Mouse (Mus musculus): ENCODE measurements at regions not wholly inside any gene's neighbourhood (a gene's known extent, or its start where the extent isn't known, plus 50 kb on each side); places are given as distances from the start of the nearest gene placed in this dataset.

DNA sequence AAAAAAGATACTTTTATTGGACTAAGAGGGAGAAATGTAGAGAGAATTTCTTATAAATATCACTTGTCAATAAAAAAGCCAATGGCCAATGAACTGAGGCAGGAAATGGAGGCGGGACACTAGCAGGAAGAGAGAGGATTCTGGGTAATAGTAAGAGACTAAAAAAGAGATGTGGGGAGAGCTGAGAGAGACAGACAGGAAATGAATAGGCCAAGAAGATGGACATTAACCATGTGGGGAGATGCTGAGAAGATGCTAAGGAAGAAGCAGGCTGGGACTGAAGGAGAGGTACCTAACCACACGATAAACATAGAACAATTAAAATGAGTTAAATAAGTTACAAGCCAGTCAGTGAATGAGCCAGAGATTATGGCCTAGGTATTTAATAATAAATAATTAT is 181.0 kb upstream of the Nfe2l3 start:
- ATAC-seq (replicated peaks; ENCODE audit: poor library complexity, severe bottlenecking): no peak

DNA sequence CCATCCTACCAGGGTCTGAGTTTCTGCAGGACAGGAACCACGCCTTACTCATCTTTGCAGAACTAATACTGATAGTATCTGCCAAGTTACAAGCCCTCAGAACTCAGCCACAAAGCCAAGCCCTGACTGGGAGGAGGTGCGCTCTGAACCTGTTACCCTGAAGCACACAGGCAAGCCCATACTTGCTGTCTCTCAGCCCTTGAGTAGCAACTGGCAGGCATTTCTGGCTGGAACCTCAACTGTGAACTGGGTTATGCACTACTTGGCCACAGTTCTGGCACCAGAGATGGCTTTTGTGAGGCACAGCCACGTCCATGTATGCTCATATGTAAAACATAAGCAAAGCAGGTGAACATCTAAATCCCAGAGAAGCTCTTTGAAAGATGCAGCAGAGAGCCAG is 179.7 kb upstream of the Nfe2l3 start:
- no peak for ATAC-seq (replicated peaks; ENCODE audit: poor library complexity, severe bottlenecking)

DNA sequence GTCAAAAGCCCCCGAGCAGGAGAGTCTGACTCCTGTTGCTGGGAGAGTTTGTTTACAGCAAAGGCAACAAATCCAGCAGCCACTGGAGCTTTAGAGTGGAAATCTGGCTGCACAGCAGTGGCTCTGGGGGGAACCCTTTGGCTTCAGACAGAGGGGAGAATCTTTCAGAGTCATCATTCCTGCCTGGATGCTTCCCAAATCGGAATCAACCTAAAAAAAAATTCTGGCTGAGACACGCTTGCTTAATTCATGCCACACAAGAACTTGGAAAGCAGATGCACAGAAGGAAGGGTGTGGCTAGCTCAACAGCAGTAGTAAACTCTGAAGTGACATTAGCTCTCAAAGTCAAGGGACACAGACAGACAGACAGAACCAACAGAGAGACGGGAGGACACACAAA is 175.8 kb upstream of the Nfe2l3 start:
- ATAC-seq (replicated peaks; ENCODE audit: poor library complexity, severe bottlenecking): no peak

DNA sequence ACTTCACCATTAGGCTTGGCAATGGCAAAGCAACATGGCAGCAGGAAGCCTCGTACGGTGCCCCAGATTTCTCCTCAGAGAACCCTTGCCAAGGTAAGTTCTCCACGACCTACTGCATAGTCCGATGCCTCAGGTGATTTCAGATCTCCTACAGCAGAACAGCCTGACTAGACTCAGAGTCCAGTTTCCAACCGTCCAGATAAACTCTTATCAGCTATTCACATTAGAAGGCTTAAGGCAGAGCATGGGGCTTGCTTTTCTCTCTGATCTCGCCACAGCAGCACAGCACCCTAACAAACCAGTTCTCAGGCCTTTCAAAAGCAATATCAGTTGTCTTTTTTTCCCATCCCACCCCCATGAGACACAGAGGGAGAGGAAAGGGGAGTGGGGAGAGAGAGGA is 174.9 kb upstream of the Nfe2l3 start:
- ATAC-seq (replicated peaks; ENCODE audit: poor library complexity, severe bottlenecking): no peak

DNA sequence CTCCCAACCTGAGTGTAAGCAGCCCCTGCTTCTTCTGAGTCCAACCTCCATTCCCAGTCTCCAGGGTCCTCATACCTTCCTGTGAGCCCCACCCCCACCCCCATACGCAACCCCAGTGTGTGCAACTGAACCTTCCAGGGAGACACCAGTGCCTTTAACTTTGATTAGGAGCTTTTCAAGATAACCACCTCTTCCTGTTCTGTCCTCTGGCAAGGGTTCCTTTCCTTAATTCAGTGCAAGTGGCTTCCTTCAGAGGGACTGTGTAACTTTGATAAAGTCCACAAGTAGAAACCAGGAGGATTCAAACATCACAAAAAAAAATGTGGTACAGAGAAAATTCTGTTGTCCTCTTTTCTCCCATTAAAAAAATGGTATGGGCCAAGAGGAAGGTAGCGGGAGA is 174.2 kb upstream of the Nfe2l3 start:
- ATAC-seq (replicated peaks; ENCODE audit: poor library complexity, severe bottlenecking): no peak

DNA sequence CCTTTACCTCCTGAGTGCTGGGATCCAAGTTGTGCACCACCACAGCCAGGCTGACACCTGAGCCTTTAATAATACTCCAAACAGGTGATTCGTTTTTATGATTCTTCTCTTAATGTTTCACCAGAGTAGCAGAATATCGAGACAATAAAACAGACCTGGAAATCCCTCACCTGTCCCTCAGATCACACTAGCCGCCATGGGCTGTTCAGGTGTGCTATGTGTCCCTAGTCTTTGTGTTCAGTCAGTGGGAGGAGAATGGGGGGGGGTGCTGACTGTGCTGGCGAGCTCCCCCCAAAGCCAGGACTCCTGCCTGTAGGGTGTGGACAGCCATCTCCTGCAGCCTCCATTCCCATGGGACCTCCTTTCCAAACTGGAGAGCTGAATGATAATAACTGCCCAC is 168.9 kb upstream of the Nfe2l3 start:
- no peak for ATAC-seq (replicated peaks; ENCODE audit: poor library complexity, severe bottlenecking)

DNA sequence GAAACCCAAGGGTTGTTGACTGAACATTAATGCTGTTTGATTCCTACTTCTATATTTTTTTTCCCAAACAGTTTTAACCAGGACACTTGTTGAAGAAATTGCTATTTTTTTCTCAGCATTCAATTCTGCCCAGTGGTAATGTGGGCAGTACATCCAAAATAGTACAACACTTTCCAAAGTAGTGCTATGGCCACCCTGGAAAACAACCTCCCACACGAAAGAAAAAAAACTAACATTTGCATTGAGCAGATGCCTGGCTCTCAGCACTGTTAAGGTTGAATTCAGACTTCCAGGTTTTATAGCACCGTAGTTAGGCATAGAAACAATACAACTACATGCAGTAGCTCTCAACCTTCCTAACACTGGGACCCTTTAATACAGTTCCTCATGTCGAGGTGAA is 167.1 kb upstream of the Nfe2l3 start:
- no peak for ATAC-seq (replicated peaks; ENCODE audit: poor library complexity, severe bottlenecking)

DNA sequence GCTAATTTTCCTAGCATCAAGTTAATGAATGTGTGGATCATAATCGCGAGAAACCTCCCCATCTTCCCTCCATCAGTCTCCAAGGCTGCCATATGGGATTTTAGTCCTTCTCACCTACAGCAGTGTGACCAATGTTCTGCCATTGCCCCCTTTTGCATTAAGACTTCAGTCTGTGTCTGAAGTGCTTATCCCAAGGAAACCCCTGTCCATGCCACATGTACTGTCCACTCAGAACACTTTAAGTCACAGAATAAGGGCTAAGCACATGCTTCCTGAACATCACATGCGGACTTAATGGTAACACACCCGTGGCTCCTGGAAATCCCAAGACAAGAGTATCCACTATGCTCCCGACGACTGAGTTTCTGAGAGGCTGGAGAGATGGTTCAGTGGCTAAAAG is 165.7 kb upstream of the Nfe2l3 start:
- no peak for ATAC-seq (replicated peaks; ENCODE audit: poor library complexity, severe bottlenecking)

DNA sequence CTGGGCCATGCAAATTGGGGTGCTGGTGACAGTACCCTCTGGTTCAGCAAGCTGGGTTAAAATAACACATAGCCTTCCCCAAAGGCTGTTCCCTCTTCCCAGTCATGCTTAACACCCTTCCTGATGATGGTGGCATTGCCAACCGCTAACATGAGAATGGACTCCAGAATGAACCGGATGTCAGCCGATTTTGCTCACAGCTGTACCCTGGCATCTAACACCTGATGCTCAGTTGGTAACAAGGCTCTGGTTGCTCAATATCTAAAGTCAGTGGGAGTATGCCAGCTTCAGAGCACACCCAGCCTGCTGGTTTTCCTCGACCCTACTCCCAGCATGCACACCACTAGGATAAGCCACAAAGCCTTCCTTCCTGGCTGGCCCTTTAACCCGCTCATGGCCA is 164.6 kb upstream of the Nfe2l3 start:
- ATAC-seq (replicated peaks; ENCODE audit: poor library complexity, severe bottlenecking): no peak

DNA sequence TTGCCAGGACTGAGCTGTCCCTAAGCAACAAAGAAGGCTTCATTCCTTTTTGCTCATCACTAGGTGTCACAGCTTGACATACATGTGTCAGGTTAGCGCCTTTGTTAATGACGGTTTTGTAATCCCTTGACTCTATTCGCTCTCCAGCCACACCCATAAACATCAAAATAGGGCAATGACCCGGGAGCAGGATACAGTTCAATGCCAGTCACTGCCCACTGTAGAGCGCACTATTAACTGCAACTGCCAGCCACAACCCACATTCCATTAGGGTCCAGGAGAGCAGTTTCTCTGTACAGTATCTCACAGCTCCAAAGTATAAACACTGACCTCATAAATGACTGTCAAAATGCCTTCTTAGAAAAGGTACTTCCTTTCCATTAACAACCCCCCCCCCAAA is 163.5 kb upstream of the Nfe2l3 start:
- ATAC-seq (replicated peaks; ENCODE audit: poor library complexity, severe bottlenecking): no peak

DNA sequence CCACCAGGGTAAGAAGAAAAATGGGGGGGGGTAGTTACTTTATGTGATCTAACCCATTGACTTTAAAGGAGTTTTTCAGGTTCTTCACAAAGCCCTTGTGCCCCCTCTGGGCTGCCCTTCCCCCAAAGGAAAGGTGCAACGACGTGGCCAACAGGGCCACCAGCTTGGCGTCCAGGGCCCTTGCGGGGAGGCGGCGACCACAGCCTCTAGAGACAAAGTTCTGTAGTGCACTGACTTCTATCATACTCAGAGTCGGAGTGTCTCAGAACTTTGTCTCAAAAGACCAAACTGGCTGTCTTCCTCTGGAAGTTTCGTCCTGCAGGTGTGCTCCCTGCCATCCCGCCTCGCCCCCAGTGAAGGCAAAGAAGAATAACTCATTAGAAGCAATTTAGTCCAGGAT is 162.9 kb upstream of the Nfe2l3 start:
- no peak for ATAC-seq (replicated peaks; ENCODE audit: poor library complexity, severe bottlenecking)

DNA sequence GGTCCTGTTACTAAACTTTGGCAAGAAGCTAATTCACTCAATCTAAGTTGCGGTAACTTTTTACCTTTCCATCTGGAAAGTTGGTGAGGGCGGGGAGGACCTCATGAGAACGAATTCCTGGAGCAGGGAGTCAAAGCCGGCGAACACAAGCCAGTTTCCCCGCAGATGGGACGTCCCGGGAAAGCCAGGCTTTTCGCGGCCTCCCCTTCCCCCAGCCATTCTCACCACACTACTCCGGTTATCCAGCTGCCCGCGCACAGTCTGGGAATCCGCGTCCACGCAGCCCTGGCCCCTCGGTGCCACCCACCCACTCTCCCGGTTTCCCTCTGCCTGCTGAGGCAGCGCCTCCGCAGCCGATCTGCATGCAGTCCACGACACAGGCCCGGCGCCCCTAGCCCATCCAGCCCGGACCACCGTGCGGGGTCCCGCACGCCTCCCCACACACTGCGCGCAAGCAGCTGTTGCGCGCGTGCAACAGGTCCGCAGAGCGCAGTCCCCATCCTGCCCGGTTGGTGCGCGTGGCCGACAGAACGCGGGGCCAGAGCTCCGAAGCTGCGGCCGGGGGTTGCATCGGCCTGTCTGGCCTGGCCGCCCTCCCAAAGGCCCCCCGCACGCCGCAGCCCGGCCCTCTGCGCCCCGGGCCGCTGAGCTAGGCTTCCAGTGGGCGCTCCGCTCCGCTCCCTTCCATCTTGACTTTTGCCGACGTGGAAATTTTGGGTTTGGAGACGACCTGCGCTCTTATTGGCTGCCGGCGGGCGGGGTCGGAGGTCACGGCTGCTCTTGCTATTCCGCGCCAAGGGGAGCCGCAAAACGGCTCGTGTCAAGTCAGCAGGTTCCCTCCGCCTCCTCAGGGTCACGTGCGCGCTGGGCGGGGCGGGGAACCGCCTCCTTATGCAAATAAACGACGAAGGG is 162.0 kb upstream of the Nfe2l3 start:
- ATAC-seq (replicated peaks; ENCODE audit: poor library complexity, severe bottlenecking): peak; percentile 93

DNA sequence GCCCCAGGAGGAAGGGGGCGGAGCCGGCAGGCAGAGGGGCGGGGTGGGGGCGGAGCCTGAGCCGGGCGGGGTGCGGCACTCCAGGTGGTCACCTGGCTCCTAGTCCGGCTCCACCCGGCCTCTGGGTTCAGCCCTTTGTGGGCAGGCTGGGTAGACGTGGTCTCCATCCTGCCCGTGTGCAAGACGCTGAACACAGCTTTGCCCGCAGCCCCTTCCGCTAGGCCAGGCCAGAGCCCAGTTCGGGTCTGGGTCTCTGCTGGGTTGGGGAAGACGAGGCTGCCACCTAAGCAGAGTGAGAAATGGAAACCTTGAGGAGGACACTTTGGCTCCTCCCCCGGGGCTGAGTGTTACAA is 161.4 kb upstream of the Nfe2l3 start:
- no peak for ATAC-seq (replicated peaks; ENCODE audit: poor library complexity, severe bottlenecking)

DNA sequence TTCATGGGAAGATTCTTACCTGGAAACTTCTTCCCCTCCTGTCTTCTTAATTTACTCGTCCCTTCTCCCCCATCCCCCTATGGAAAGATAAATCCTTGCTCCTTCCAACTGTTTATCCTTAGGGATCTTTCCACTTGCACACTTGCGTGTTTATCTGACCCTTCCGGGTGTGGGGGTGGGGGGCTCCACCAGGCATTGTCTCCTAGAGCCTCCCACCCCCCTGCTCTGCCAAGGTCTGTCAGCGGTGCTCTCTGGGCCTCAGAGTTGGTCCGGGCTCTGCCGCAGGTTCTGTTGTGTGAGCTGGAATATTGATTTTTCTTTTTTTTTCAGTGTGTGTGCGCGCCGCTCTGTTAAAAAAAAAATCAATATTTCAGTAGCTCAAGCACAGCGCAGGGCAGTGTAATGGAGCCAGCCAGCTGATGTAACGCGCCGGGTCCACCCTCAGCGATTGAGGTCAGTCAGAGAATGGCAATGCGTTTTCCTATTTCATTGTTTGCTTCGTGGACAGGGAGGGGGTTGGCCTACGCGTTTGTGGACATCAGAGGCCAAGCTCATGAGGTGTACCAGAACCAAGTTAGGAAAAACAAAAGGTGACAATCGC is 160.2 kb upstream of the Nfe2l3 start:
- no peak for ATAC-seq (replicated peaks; ENCODE audit: poor library complexity, severe bottlenecking)

DNA sequence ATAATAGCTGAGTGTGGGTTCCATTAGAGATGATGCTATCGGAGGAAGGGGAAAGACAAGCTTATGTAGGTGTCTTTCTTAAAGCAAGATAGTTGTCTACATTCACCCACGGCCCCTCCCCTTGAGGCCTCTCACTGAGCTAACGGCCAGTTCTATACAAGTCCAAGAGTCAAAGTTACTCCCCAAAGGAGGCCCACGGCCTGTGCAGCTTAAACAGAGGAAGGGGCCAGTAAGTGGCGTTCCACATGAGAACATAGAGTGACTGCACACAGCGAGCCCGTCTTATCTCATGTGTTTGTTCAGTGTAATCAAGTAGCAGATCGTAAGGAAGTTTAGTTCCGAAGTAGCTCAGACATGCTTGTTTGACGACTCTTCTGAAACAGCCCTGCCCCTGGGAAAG is 153.0 kb upstream of the Nfe2l3 start:
- ATAC-seq (replicated peaks; ENCODE audit: poor library complexity, severe bottlenecking): no peak

DNA sequence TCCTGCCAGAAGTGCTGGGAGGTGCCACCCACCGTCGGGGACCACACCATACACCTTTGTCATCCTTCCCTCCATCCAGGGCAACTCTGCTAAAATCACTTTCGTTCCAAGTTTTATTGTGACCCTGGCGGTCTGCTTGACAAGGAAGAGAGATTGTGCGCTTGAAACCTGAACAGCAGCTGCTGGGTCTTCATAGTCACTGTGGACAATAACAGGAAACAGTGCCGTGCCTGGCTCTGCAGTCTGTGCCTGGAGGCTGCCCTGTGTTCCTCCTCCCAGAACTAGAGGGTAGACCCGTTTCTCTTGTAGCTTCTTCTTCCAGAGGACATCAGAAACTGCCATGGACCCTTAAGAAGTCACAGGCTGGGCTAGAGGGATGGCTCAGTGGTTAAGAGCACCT is 152.2 kb upstream of the Nfe2l3 start:
- no peak for ATAC-seq (replicated peaks; ENCODE audit: poor library complexity, severe bottlenecking)

DNA sequence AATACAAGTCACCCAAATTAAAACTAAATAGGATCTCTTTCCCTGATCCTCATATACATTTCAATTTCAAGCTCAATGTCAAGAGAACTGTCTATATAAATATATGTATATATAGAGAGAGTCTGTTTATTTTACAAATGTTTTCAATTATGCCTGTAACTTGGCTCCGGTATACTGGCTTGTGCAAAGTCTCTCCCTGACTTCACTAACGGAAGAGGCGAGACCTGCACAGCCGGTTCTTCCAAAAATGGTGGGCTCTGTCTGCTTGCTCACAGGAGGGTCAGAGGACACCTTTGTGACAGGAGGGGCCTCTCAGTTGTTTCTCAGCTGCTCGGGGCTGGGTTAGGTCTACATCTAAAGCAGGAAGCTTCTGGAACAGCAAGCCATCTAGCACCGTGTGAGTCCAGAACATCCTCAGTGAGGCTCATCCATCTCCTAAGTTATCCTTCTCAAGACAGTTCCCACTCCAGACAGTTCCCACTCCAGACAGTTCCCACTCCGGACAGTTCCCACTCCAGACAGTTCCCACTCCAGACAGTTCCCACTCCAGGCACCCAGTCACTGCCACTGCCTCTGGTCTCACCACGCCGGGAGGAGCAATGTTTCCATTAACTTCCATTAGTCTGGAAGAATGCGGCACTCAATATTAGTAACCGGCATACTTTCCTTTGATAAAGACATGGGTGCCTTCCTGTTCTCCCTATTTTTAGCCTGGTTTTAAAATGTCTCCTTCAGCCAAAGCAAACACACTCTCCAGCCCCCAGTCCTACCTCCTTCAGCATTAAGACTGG is 148.4 kb upstream of the Nfe2l3 start:
- no peak for ATAC-seq (replicated peaks; ENCODE audit: poor library complexity, severe bottlenecking)

DNA sequence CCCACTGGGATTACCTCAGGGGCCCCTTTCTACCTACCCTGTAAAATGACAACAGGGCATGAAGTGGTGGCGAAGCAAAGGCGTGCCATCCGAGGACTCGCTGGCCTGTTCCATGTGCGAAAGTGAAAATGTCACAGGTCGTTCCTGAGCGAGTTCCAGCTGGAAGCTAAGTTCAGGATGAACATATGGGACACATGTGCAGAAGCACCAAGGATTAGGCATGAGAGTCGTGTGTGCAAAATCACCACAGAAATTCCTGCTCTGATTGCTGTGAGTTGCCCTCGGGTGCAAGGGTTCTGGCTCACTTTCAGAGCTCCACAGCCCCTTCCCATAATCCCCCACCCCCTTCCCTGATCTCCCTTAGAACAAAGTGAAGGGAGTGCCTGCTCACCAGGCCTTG is 147.6 kb upstream of the Nfe2l3 start:
- ATAC-seq (replicated peaks; ENCODE audit: poor library complexity, severe bottlenecking): no peak

DNA sequence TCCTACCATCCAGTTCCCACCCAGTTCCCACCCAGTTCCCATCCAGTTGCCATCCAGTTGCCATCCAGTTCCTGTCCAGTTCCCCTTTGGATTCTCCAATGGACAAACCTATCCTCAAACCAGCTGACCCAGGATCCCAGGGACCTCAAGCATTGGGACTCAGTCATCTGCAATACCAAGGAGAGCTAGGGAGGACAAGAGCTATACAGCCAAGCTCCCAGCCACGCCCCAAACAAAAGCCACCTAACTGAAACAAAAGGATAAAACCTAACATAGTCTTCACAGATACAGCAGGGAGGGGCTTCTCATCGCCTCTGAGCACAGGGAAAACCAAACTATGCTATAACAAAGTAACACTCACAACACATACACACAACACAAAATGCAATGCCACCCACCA is 145.6 kb upstream of the Nfe2l3 start:
- ATAC-seq (replicated peaks; ENCODE audit: poor library complexity, severe bottlenecking): no peak

DNA sequence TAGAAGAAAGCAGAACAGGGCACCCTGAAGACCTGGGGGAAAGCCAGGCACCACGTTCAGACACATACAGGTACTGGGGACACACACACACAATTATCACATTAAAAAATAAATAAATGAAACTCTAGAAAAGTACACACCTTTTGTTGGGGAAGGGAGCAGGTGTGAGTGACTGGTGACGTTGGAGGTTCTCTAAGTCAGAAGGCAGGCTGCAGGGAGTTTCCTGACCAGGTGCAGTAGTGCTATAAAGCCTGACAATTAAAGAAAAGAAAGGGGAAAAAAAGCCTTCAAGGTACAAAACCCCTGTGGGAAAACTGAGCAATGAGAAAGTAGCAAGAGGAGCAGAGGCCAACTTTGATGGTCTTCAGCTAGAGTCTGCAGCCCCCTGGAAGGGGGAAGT is 145.1 kb upstream of the Nfe2l3 start:
- no peak for ATAC-seq (replicated peaks; ENCODE audit: poor library complexity, severe bottlenecking)

DNA sequence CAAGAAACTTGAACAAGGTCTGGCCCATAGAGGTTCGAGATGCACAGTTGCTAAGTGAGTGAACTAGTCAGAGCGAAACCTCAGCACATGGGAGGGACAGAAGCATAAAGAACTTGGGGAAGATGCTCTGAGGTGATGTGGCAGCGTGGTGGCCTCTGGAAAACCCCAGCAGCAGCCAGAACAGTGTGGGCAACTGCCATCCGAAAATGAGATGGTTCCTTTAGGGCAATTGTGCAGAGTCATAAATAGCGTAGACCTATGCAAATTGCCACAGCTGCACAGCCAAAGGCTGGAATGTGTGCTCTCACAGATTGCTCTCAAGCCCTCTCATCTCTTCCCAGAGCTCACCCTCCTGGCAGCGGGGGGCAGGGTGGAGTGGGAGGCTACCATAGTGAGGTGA is 144.7 kb upstream of the Nfe2l3 start:
- ATAC-seq (replicated peaks; ENCODE audit: poor library complexity, severe bottlenecking): peak; percentile 27; the same call in 1 of the 2 replicates
